Mouse (Mus musculus) lung, postnatal 14 days (tissue): ENCODE data around the gene Stk4.

Source experiments
- DNase-seq: peaks from one replicate; pipeline ENCODE4 v3.0.0; 2021

Gene Stk4

GRCm38 (mm10) chr2:164081577-164081976 is 11.5 kb downstream of the Stk4 start:
- DNase-seq: no peak

- DNase-seq: no peak
Measured at GRCm38 (mm10) chr2:164082175-164082574, 12.1 kb downstream of the Stk4 start.

DNA sequence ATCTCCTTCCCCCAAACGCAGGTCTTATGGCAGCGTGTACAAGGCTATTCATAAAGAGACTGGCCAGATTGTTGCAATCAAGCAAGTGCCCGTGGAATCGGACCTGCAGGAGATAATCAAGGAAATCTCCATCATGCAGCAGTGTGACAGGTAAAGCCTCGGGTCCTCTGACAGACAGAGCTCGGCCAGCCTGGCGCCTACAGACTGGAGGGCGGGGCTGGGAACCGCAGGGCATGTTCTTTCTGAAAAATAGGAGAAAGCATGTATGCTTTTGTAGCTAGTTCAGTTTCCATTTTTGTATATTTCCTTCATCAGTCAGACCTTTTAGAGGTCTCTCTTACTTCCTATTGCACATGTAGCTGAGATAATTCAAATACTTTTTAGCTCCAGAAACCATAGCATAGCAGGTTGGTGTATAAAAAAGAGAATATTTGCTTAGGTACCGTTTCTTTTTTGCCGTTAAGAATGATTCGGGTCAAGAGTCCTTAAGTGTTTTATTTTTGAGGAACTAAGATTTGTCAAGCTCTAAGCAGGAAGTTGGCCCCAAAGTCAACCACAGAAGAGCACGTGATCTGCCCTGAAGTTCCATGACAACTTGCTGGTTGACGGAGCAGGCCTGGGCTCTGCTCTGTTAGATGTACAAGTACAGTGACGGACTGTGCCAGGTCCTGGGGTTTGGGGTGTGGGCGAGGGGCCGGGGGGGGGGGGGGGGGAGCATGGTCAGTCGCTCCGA is 13.7 kb downstream of the Stk4 start:
- peak; percentile 59 for DNase-seq

DNA sequence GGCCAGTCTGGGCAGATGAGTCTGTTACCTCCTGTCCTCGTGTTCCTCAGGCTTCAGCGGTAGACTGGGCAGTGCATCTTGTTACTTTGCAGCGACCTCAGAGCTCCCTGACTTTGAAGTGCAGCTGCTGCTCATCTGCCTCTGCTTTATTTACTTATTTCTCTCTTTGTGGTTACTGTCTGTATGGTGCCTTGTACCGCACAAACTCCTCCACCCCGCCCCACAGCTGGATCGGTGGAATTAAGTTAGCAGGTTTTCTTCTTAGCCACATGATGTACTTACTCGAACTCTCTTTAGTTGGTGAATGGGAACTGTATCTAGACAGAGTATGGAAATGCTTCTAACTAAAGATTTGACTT is 14.2 kb downstream of the Stk4 start:
- DNase-seq: peak; percentile 25

DNA sequence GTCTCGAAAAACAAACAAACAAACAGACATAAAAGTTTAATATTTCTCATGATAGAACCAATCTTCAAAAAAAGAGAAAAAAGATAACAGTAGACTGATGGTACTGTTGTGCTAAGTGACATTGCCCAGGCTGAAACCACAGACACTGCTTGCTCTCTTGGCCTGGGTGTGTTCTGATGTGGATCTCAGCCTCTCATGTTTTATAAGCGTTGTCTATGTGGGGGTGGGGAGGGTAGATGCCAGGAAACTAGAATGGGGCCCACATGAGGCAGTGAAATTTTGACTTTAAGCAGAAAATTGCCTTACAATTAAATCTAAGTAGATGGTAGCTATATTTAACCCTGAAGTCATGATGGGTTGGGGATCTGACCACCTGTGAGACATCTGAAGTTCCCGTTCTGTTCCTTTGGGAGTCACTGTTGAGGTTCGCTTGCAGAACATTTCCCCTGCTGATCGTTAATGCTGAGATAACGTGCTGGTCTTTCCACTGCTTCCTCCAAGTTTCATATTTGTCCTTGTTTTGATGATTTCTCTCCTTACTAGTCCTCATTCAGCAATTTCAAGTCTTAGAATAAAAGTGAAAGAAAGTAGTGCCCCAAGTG is 17.4 kb downstream of the Stk4 start:
- DNase-seq: no peak

DNA sequence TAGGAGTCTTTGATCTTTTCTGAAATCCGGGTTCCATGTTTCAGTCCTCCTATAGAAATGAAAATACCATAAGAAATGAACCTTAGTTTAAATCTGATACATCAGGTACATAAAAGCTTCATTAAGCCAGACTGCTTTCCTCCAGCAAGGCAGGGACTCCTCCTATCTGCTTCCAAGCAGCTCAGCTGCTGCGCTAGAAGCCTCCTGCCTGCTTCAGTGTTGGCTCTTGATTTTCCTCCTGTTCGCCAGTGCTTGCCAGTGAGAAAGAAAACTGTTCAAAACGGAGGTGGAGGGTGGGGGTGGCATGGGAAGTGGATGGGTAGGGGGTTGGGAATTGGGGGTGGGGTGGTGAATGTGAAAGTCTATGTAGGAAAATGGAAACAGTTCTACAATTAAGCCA is 19.4 kb downstream of the Stk4 start:
- no peak for DNase-seq

- DNase-seq: no peak
Measured at GRCm38 (mm10) chr2:164094152-164094551, 24.0 kb downstream of the Stk4 start.

DNA sequence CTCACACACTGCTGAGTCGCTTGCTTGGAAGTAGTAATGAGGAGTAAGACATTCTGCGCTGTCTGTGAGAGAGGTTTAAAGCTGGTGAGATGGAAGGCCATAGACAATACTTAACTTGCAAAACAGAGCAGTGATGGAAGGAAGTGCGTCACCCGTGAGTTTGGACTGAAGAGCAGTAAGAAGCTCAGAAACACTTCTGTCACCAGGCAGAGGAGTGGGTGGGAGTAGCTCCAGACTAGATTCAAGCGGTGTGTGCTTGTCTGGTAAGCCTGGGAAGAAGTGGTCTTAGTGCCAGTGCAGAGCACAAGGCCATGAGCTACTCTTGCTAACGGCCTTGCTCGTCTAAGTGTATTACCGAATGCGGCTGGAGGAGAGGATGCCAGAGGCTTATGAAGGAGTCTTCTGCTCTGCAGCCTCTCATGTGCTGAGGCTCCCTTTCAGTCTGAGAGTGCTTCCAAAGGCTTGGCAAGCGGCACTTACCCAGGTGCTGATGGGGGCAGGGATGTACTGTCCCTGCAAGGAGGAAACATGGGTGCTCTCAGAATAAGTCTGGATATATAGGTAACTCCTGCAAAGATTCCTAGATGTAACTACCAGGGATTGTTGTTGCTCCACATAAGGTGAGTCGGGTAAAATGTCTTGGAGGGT is 28.6 kb downstream of the Stk4 start:
- no peak for DNase-seq

DNA sequence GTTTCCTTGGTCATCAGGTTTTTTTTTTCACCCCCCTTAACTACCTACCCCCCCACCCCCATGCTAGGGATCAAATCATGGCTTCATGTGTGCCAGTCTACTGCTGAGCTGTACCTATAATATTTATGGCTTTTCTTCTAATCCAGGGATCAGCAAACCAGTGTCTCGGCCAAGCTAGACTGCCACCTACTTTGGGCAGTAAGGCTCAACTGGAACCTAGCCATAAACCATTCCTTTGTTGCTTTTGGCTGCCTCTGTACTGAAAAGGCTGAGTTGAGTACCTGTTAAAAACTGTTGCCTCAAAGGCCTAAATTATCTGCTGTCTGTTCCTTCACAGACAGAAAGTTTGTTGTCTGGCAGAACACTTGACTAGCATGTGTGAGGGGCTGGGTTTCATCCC is 31.8 kb downstream of the Stk4 start:
- no peak for DNase-seq

DNA sequence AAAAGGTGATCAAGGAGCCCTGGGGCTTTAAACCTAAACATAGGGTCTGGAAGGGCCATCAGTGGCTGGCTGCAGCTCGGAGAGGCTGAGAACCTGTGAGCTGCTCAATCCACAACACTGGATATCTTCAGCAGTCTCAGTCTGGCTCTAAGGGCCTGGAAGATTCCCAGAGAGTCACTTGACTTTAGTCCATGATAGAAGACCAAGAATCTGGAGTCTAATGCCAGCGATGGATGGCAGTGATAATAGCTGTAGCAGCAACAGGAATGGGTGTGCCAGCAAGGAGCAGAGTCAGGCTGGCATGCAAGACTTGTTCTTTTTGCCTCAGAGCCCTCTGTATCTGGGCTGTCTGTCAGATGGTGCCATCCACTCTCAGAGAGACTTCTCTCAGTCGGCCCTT is 32.2 kb downstream of the Stk4 start:
- DNase-seq: no peak

DNA sequence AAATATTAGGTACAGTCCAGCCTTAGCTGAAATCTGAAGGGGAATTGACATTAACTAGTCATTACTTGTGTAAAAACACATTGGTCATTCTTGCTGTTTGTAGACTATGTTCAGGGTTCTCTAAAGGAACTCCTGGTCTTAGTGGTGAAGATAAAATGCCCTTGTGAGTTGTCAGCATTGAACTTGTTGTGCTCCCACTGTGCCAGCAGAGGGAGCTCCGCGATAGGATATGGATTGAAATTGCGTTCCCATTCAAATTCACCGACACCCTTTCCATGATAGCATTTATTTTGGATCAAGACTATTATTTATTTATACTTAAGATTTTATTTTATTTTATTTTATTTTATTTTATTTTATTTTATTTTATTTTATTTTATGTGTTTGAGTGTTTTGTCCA is 33.4 kb downstream of the Stk4 start:
- DNase-seq: peak; percentile 75

GRCm38 (mm10) chr2:164106287-164107035 is 36.3 kb downstream of the Stk4 start:
- no peak for DNase-seq

- DNase-seq: no peak
Measured at GRCm38 (mm10) chr2:164107125-164107874, 37.2 kb downstream of the Stk4 start.

GRCm38 (mm10) chr2:164108501-164108900 is 38.4 kb downstream of the Stk4 start:
- no peak for DNase-seq

DNA sequence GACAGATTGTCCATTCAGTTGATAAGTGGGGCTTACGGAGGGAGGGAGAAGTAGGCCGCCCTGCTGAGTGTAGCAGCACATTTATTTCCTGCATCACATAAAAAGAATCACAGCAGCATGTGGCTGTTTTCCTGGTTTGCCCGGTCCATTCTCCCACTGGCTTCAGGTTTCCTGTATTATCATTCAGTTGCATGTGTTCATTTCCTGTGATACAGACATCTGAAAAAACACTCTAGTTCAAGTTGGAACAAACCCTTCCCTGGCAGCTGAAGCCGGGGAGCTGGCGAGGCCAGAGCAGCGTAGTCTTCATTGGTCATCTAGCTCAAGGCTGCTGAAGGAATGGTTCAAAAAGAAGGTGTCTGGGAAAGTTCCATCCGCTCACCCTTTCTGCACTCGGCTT is 41.4 kb downstream of the Stk4 start:
- no peak for DNase-seq

GRCm38 (mm10) chr2:164114051-164114450 is 43.9 kb downstream of the Stk4 start:
- DNase-seq: no peak

GRCm38 (mm10) chr2:164115531-164115930 is 45.4 kb downstream of the Stk4 start:
- DNase-seq: no peak

DNA sequence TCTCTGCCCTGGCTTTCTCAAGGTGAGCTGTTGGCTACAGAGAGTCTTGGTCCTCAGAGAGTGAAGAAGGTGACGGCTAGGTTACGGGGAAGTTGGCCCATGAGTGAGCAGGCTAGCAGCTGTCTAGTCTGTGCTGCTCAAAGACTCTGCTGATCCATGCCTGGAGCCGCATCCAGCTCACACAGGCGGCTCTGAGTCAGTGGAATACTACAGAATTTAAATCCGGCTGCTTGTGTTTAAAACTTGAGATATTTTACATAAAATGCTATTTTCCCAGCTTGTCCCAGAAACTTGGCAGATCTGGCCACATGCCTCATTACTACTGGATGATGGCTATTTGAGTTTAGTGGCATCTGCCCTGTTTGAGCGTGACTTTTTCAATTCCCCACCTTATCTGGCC is 49.4 kb downstream of the Stk4 start:
- no peak for DNase-seq

GRCm38 (mm10) chr2:164123169-164123766 is 53.1 kb downstream of the Stk4 start:
- no peak for DNase-seq

DNA sequence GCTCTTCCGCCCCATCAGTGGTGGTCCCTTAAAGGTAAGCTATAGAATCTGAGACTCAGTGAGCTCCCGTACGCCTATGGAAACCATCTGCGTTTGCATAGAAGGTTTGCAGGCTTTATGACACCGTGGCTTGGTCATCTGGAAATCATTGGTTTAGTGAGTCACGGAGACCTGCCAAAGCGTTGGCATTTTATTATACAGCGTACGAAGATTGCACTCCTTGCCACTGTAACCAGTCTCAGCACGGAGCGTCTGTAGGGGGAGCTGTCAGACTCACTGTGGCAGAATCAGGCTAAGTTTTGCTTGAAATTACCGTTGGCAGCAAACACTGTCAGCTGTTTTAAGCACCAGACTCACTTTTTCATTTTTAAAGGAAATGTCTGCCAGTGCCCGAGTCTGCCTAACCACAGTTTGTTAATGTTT is 56.4 kb downstream of the Stk4 start:
- peak; percentile 64 for DNase-seq

DNA sequence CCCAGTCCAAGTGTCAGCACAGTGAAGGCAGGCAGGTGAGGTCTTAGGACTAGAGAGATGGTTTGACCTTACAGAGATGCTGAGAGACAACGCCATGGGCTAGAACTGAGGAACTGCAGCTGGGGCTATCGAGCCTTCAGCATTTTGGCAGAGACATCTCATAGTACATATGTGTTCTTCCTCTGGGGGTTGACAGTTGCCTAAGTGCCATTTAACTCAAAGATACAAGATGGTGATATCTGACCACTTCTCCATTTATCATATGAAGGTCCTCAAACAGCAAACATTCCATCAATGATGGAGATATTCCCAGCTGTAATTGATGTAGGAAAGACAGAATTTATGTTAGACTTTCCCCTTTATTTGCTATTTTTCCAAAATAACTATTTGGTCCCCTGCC is 57.2 kb downstream of the Stk4 start:
- DNase-seq: no peak
